Mouse (Mus musculus) lung, adult 2 months (tissue): Measurements from ENCODE around the gene Gsta1.

Source experiments
- CTCF ChIP-seq: fragments of 200-500 bp; IDR thresholded peaks from 2 replicates; pipeline ENCODE4 v1.5.1; 2011; ENCODE audit warnings: mild to moderate bottlenecking, low read length, control low read depth; ENCODE audit not compliant: insufficient read depth
- POLR2A ChIP-seq: fragments of 200-500 bp; IDR thresholded peaks from 2 replicates; pipeline ENCODE4 v1.6.1; 2011; ENCODE audit warnings: low read depth, mild to moderate bottlenecking, control low read depth, low read length, borderline replicate concordance; ENCODE audit errors: extremely low read depth

DNA sequence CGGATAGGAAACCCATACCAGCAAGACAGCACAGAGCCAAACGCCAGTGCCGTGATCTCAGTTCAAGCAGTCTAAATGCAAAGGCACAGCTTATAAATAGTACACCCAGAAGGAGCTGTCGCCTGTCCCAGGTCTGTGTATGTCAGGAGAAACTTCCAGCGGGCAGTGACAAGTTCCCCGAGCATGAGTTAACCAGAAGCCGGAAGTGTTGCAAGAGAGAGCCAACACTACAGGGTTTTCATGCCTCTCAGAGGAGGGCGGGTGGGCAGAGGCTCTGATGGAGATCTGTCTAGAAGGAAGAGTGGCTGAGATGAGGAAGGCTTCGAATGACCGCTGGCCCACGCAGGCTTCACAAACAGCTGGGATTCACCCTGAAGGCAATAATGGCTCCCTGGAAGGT lies 5.2 kb upstream of the Gsta1 start:
- TF ChIP-seq CTCF (no peak), POLR2A (no peak)
